Comparison of ENCODE assay signal across 9 mouse cellular contexts in the genomic region with DNA sequence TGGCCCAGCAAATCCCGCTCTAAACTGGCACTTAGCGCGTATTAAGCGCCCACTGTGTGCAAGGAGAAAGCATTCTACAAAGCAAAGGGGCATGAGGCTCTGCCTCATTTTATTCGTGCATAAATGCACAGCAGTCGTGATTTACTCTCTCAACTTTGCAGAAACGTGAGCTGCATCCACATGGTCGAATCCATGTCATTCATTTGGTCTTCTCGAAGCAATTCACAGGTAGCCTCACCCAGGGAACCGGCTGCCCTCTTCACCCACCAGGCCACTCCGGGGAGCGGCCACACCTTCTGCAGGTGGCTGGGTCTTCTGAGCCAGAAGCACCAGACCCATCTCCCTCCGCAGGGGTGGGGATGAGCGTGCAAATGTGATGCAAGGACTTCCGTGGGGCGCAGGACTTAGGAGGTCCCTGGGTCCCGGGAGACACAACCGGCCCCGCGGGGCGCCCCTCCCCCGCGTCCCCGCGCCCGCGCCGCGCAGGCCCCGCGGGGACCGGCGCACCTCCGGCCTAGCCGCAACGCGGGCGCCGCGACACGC. TPM values are rescaled to one million over a fixed set of nuclear protein-coding genes. Genes with fewer than 3 reads are reported as not detected.
DNase-seq lines count a peak whose midpoint lies in the region; ATAC-seq lines count a peak whose summit lies in the region.
"Had no signal": no experiment of that assay in that cellular context is flagged by ENCODE, and none has a peak within 500 bp of the region (broad histone marks: within the 10 kb centered on the region; RNA-seq: fewer than 3 reads in every experiment).

No protein-coding gene starts in this region.

- 3% methylated on average over 40 of the region's 41 CpGs for WGBS in embryonic facial prominence, embryonic 15.5 days
- whole genome bisulfite sequencing in liver, embryonic 12.5 days (ENCODE audit: insufficient replicate concordance), result 9% methylated on average over 34 of the region's 41 CpGs
- 3% methylated on average over 34 of the region's 41 CpGs for WGBS in neural tube, embryonic 11.5 days

- H3K36me3 ChIP-seq in embryonic facial prominence, embryonic 15.5 days, result no peaks in the 10 kb centered on the region
- no peaks in the 10 kb centered on the region for H3K36me3 ChIP-seq in liver, embryonic 12.5 days
- H3K36me3 ChIP-seq in neural tube, embryonic 11.5 days (ENCODE audit: control insufficient read depth, insufficient read depth, low read length), result no peaks in the 10 kb centered on the region

- peaks cover 13% of the 10 kb centered on the region for H3K4me1 ChIP-seq in embryonic facial prominence, embryonic 15.5 days
- H3K4me1 ChIP-seq in liver, embryonic 12.5 days, result peaks cover 6% of the 10 kb centered on the region; the same call in 1 of the 2 replicates
- H3K4me1 ChIP-seq in neural tube, embryonic 11.5 days (ENCODE audit: control insufficient read depth, insufficient read depth, low read length), result peaks cover 5% of the 10 kb centered on the region; the same call in 1 of the 2 replicates

- peak overlapping the region; percentile 76 for H3K4me3 ChIP-seq in embryonic facial prominence, embryonic 15.5 days (replicated peaks)
- H3K4me3 ChIP-seq in liver, embryonic 12.5 days, result peak overlapping the region; percentile 66
- peak overlapping the region; percentile 85 for H3K4me3 ChIP-seq in neural tube, embryonic 11.5 days (ENCODE audit: low read depth, low read length)

- peak overlapping the region; percentile 58 for H3K9ac ChIP-seq in embryonic facial prominence, embryonic 15.5 days
- 0 out of 2 replicates have a peak overlapping the region, but pooled peaks have one; percentile 22 for H3K9ac ChIP-seq in liver, embryonic 12.5 days
- H3K9ac ChIP-seq in neural tube, embryonic 11.5 days (ENCODE audit: low read length), result peak overlapping the region; percentile 68

- no peak; the same call in 1 of the 2 replicates for ATAC-seq in embryonic facial prominence, embryonic 15.5 days (ENCODE audit: insufficient number of reproducible peaks, low FRiP score, low TSS enrichment, low read depth)
- no peak for ATAC-seq in liver, embryonic 12.5 days
- no peak for ATAC-seq in neural tube, embryonic 11.5 days (ENCODE audit: insufficient read depth, low FRiP score, low TSS enrichment)

- H3K27me3 ChIP-seq in embryonic facial prominence, embryonic 15.5 days, result peaks cover 14% of the 10 kb centered on the region
- H3K27me3 ChIP-seq in liver, embryonic 12.5 days (replicated peaks), result peaks cover 51% of the 10 kb centered on the region
- peaks cover 15% of the 10 kb centered on the region for H3K27me3 ChIP-seq in neural tube, embryonic 11.5 days (ENCODE audit: control insufficient read depth, insufficient read depth, low read length)

- H3K4me2 ChIP-seq in embryonic facial prominence, embryonic 15.5 days (replicated peaks), result peak overlapping the region; percentile 92
- H3K4me2 ChIP-seq in liver, embryonic 12.5 days, result peak overlapping the region; percentile 88
- H3K4me2 ChIP-seq in neural tube, embryonic 11.5 days (ENCODE audit: low read depth), result peak overlapping the region; percentile 90

- H3K27ac ChIP-seq in embryonic facial prominence, embryonic 15.5 days (replicated peaks), result no peak overlapping the region
- H3K27ac ChIP-seq in liver, embryonic 12.5 days, result no peak overlapping the region
- peak overlapping the region; percentile 72; the same call in 1 of the 2 replicates for H3K27ac ChIP-seq in neural tube, embryonic 11.5 days (ENCODE audit: low read depth, low read length)

- no peaks in the 10 kb centered on the region for H3K9me3 ChIP-seq in embryonic facial prominence, embryonic 15.5 days (replicated peaks)
- no peaks in the 10 kb centered on the region for H3K9me3 ChIP-seq in liver, embryonic 12.5 days (replicated peaks)
- no peaks in the 10 kb centered on the region for H3K9me3 ChIP-seq in neural tube, embryonic 11.5 days (ENCODE audit: control insufficient read depth, low read length)

- DNase-seq in heart, adult 11 months, result peak; percentile 93
- no peak for DNase-seq in heart, postnatal 10 days
- DNase-seq in adrenal gland, adult 8-10 months, result peak; percentile 5
- DNase-seq in induced T-regulatory cell, adult 2 months (ENCODE audit: low read depth), result peak; percentile 43
- DNase-seq in neural tube, embryonic 11.5 days (ENCODE audit: low spot score), result peak; percentile 27
- DNase-seq in yolk sac, embryonic 10.5 days (ENCODE audit: low spot score), result peak; percentile 34

- intact Hi-C loops in heart, postnatal 10 days (cut with DNase I), result loop anchor here (5.0 kb wide), 1 partner anchor 75 kb away; no protein-coding TSS in a partner anchor

RNA-seq across cellular contexts. Expression of a gene that starts 0.9 kb away (rescaled TPM):
- total RNA-seq in heart, postnatal 10 days (2021), result 1 to 10 TPM; 9.8 to 10.0 TPM
- total RNA-seq in adrenal gland, adult 8-10 months (2022), result 1 to 10 TPM; 4.3 to 6.5 (median 5.2) TPM
- polyA plus RNA-seq in embryonic facial prominence, embryonic 15.5 days (2015; fragmentation: Nextera tagmentation; extraction: Ambion mirVana), result 14.8 and 14.9 TPM in 2 replicates
- 1.3 and 1.4 TPM in 2 replicates for polyA plus RNA-seq in liver, embryonic 12.5 days (2016; fragmentation: Nextera tagmentation; extraction: Ambion mirVana)
- polyA plus RNA-seq in neural tube, embryonic 11.5 days (2014; fragmentation: Nextera tagmentation; extraction: Ambion mirVana), result 8.7 and 11.0 TPM in 2 replicates
- total RNA-seq: MEL had no signal

Comparison
In these comparisons a context has a peak if more than half of its experiments do, and no peak if none do; other contexts are left out.
1. DNase-seq: peak in heart, adult 11 months (single experiment), adrenal gland, adult 8-10 months (single experiment), induced T-regulatory cell, adult 2 months (single experiment), neural tube, embryonic 11.5 days (single experiment) and yolk sac, embryonic 10.5 days (single experiment); none in heart, postnatal 10 days (0 of 2).
2. Peak in every context shown above with its lines, with median percentiles within 50 percentile points of each other: H3K4me2 ChIP-seq, H3K4me3 ChIP-seq and H3K9ac ChIP-seq.